Mouse (Mus musculus) adrenal gland, postnatal 4 days (tissue): Measurements from ENCODE around the gene Tmem140. TPM values are rescaled to one million over a fixed set of nuclear protein-coding genes. Genes with fewer than 3 reads are reported as not detected.

ENCODE experiments used
- DNase-seq, 2 experiments: peaks; one replicate each; pipeline ENCODE4 v3.0.0; 2021 to 2022; ENCODE audit warnings: low spot score in 2 of 2, mixed read lengths in 2 of 2
- long read RNA-seq, 2 experiments: library from polyadenylated mRNA; stranded (forward); transcript quantifications; one replicate each; pipeline ENCODE4 v2.0.0; 2021
- total RNA-seq, 2 experiments: library from RNA; stranded (reverse); gene quantifications; 2 replicates each; pipeline ENCODE4 v1.2.3; 2021

Gene Tmem140
- total RNA-seq: 10 to 100 TPM; 15.4 to 16.8 TPM
- long read RNA-seq, experiment 1, transcript Tmem140-201 (2 exons, 2,614 nt): major isoform, 15 of 15 reads
- long read RNA-seq, experiment 1, partial matches to known transcripts: 0 of 15 reads
- long read RNA-seq, experiment 1, other reads (novel, unspliced or antisense): 0 of 15 reads
- long read RNA-seq, experiment 2, transcript Tmem140-201 (2 exons, 2,614 nt): major isoform, 16 of 20 reads
- long read RNA-seq, experiment 2, partial matches to known transcripts: 0 of 20 reads
- long read RNA-seq, experiment 2, other reads (novel, unspliced or antisense): 4 of 20 reads

- DNase-seq: no peak
Measured at GRCm38 (mm10) chr6:34862791-34863403, at the start of gene Tmem140. Gene Tmem140 (plus strand): TSS chr6:34863146.

- DNase-seq: no peak
Measured at GRCm38 (mm10) chr6:34824406-34824805, 38.5 kb upstream of the Tmem140 start.

- no peak for DNase-seq
Measured at GRCm38 (mm10) chr6:34832352-34832751, 30.6 kb upstream of the Tmem140 start.

GRCm38 (mm10) chr6:34861546-34862053 lies 1.3 kb upstream of the Tmem140 start:
- DNase-seq: no peak

GRCm38 (mm10) chr6:34862381-34862780 lies 565 bp upstream of the Tmem140 start:
- no peak for DNase-seq

- no peak for DNase-seq
Measured at GRCm38 (mm10) chr6:34863786-34864514, 1.0 kb downstream of the Tmem140 start.

- no peak for DNase-seq
Measured at GRCm38 (mm10) chr6:34865213-34865612, 2.3 kb downstream of the Tmem140 start.

GRCm38 (mm10) chr6:34865711-34866593 lies 3.0 kb downstream of the Tmem140 start:
- no peak for DNase-seq

GRCm38 (mm10) chr6:34866786-34867185 lies 3.8 kb downstream of the Tmem140 start:
- DNase-seq: no peak

- no peak for DNase-seq
Measured at GRCm38 (mm10) chr6:34867301-34867994, 4.5 kb downstream of the Tmem140 start.

GRCm38 (mm10) chr6:34867995-34868350 lies 5.0 kb downstream of the Tmem140 start:
- no peak for DNase-seq

- DNase-seq: no peak
Measured at GRCm38 (mm10) chr6:34868507-34869217, 5.7 kb downstream of the Tmem140 start.

- DNase-seq: no peak
Measured at GRCm38 (mm10) chr6:34869225-34869915, 6.4 kb downstream of the Tmem140 start.

- DNase-seq: no peak
Measured at GRCm38 (mm10) chr6:34870136-34870535, 7.2 kb downstream of the Tmem140 start.

- DNase-seq: no peak
Measured at GRCm38 (mm10) chr6:34870724-34871123, 7.8 kb downstream of the Tmem140 start.

- DNase-seq: no peak
Measured at GRCm38 (mm10) chr6:34871929-34872328, 9.0 kb downstream of the Tmem140 start.

- DNase-seq: no peak
Measured at GRCm38 (mm10) chr6:34872871-34873270, 9.9 kb downstream of the Tmem140 start.

- no peak for DNase-seq
Measured at GRCm38 (mm10) chr6:34874101-34874921, 11.4 kb downstream of the Tmem140 start.
